In genomic region chr1:62859556-62860300, GRCm38 (mm10) we compare ENCODE assay signal across 15 mouse cellular contexts.
DNase-seq lines count a peak whose midpoint lies in the region; ATAC-seq and TF ChIP-seq lines count a peak whose summit lies in the region.
"Had no signal": no experiment of that assay in that cellular context is flagged by ENCODE, and none has a peak within 500 bp of the region (broad histone marks: within the 10 kb centered on the region; RNA-seq: fewer than 3 reads in every experiment).

No protein-coding gene starts in this region.

- no peak overlapping the region for H3K9ac ChIP-seq in lung, postnatal 0 days (replicated peaks; ENCODE audit: low read depth)
- H3K9ac ChIP-seq: hindbrain, embryonic 15.5 days; stomach, embryonic 15.5 days had no signal

- H3K4me2 ChIP-seq in lung, postnatal 0 days (replicated peaks; ENCODE audit: low read depth, low read length): no peak overlapping the region
- H3K4me2 ChIP-seq: hindbrain, embryonic 15.5 days; stomach, embryonic 15.5 days had no signal

- H3K4me1 ChIP-seq in heart, embryonic 10.5 days: peaks cover 11% of the 10 kb centered on the region
- H3K4me1 ChIP-seq in lung, postnatal 0 days (ENCODE audit: insufficient read depth, low read depth, low read length): peaks cover 5% of the 10 kb centered on the region; the same call in 1 of the 2 replicates
- H3K4me1 ChIP-seq: stomach, embryonic 15.5 days had no signal

- peak; percentile 84 for DNase-seq in heart, embryonic 10.5 days (ENCODE audit: low spot score)
- DNase-seq in heart, postnatal 25 days (ENCODE audit: low spot score): no peak
- peak; percentile 70 for DNase-seq in lung, postnatal 0 days (ENCODE audit: low spot score)
- no peak for DNase-seq in lung, postnatal 25 days (ENCODE audit: low spot score)
- DNase-seq in heart, postnatal 10 days: peak; percentile 12 to 31
- peak; percentile 17 for DNase-seq in lung, postnatal 10 days
- DNase-seq in right cerebral cortex, adult 2 months (ENCODE audit: low spot score in 2 of 2): no peak
- DNase-seq in ovary, postnatal 10 days (ENCODE audit: low spot score): no peak
- DNase-seq: B cell, adult 2 months; cerebellum, postnatal 36 days; gastrocnemius, postnatal 10 days had no signal

- H3K4me3 ChIP-seq in heart, embryonic 10.5 days: no peak overlapping the region
- H3K4me3 ChIP-seq in lung, postnatal 0 days (ENCODE audit: low read depth, low read length): no peak overlapping the region
- H3K4me3 ChIP-seq: hindbrain, embryonic 15.5 days; stomach, embryonic 15.5 days had no signal

- H3K36me3 ChIP-seq in heart, embryonic 10.5 days: no peaks in the 10 kb centered on the region
- no peaks in the 10 kb centered on the region for H3K36me3 ChIP-seq in lung, postnatal 0 days (ENCODE audit: insufficient read depth, low read length)
- H3K36me3 ChIP-seq: G1E; hindbrain, embryonic 15.5 days; stomach, embryonic 15.5 days had no signal

- no peak for TF ChIP-seq EP300 in lung, postnatal 0 days (IDR thresholded peaks at IDR 0.05)

- ATAC-seq in lung, postnatal 0 days: peak; percentile 67
- ATAC-seq: forebrain, embryonic 14.5 days had no signal

- TF ChIP-seq CTCF in lung, postnatal 0 days (IDR thresholded peaks at IDR 0.05): no peak

- intact Hi-C loops in heart, postnatal 25 days (cut with DNase I): no loop called here
- intact Hi-C loops in heart, postnatal 10 days (cut with DNase I): no loop called here

- H3K27ac ChIP-seq in heart, embryonic 10.5 days: peak overlapping the region; percentile 7; the same call in 1 of the 2 replicates
- no peak overlapping the region for H3K27ac ChIP-seq in lung, postnatal 0 days (ENCODE audit: low read length)
- H3K27ac ChIP-seq: stomach, embryonic 15.5 days had no signal

- H3K27me3 ChIP-seq in heart, embryonic 10.5 days (ENCODE audit: insufficient read depth, poor library complexity, severe bottlenecking): no peaks in the 10 kb centered on the region
- no peaks in the 10 kb centered on the region for H3K27me3 ChIP-seq in lung, postnatal 0 days (replicated peaks; ENCODE audit: insufficient read depth, low read length)
- H3K27me3 ChIP-seq: hindbrain, embryonic 15.5 days; stomach, embryonic 15.5 days had no signal

- H3K9me3 ChIP-seq in heart, embryonic 10.5 days: no peaks in the 10 kb centered on the region
- H3K9me3 ChIP-seq in lung, postnatal 0 days (ENCODE audit: low read length): no peaks in the 10 kb centered on the region
- H3K9me3 ChIP-seq: G1E; hindbrain, embryonic 15.5 days; stomach, embryonic 15.5 days had no signal

- 50% methylated on average over 9 of the region's 9 CpGs for WGBS in heart, embryonic 10.5 days
- 44% methylated on average over 9 of the region's 9 CpGs for WGBS in lung, postnatal 0 days

Comparison
In these comparisons a context has a peak if more than half of its experiments do, and no peak if none do; other contexts are left out.
1. DNase-seq: peak in heart, embryonic 10.5 days (single experiment), lung, postnatal 0 days (single experiment), heart, postnatal 10 days (2 of 2) and lung, postnatal 10 days (single experiment); none in heart, postnatal 25 days (single experiment), lung, postnatal 25 days (single experiment), right cerebral cortex, adult 2 months (0 of 2) and ovary, postnatal 10 days (single experiment).